Mouse (Mus musculus): ENCODE results near the gene Zdhhc21.

DNA sequence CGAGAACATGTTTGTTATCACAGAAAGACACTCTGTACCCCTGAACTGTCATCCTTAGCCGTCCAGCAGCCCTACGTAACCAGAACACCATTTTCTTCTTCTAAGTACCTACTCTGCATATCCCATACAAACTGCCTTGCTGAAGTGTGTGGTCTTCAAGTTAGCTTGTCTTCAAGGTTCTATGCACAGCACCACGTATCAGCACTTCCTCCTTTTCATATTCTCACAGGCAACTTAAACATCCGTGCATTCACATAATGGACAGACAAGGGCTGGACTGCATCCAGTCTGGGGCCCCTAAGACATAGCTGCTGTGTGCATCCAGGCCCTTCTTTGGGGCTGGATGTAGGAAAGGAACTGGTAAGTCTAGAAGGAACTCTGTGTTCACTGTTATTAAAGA, 41.9 kb downstream of the Zdhhc21 start:
- TF ChIP-seq CTCF (IDR thresholded peaks at IDR 0.05; ENCODE audit: extremely low read depth, insufficient read depth, insufficient read length, insufficient replicate concordance) (no peak), POLR2A (IDR thresholded peaks at IDR 0.05; ENCODE audit: low read depth, low read length) (no peak)

Data from spleen, adult 2 months (tissue).